Mouse (Mus musculus): ENCODE results near the gene Abhd5. TPM values are rescaled to one million over a fixed set of nuclear protein-coding genes. Genes with fewer than 3 reads are reported as not detected.

The Abhd5 gene
- polyA plus RNA-seq, 1 experiment from 2014 or later = 57.5 TPM

DNA sequence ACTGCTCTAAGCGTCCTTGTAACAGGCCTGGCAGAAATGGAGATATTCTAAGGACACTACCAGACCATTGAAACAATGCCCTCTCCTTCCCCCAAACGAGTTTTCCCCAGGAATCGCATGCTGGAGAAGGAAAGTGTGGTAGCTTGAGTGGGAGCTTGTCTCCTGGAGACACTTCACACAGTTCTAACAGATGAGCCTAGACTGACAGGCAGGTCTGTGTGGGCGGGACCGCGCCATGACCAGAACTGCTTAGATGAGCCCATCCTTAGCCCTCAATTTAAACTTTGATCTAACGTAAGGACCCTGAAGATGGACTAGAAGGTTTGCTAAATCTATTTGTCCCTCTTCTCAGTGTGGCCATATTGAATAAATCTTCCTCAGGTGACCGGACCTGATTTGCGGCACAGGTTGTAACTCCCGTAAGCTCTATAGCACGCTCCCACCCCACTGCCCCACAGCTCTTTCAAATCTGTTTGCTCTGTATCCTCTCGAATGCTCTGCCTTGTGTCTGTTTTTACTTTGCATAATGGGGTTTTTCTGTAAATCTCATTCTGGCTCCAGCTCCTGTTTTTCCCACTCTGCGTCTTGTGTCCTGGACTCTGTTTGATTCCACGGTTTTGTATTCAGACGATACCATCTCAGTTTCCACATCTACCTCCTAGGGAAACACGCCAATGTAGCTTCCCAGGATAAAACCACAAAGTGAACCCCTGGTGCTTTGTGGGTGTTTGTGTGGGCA, 59.2 kb downstream of the Abhd5 start:
- Histone ChIP-seq H3K36me3 (ENCODE audit: insufficient read depth, low read length) (no peaks in the 10 kb centered on the region), H3K9ac (replicated peaks; ENCODE audit: low read depth) (no peak overlapping the region), H3K9me3 (ENCODE audit: low read length) (no peaks in the 10 kb centered on the region), H3K4me1 (ENCODE audit: insufficient read depth, low read depth, low read length) (no peaks in the 10 kb centered on the region), H3K27me3 (replicated peaks; ENCODE audit: insufficient read depth, low read length) (no peaks in the 10 kb centered on the region), H3K4me2 (replicated peaks; ENCODE audit: low read depth, low read length) (no peak overlapping the region), H3K27ac (ENCODE audit: low read length) (no peak overlapping the region), H3K4me3 (ENCODE audit: low read depth, low read length) (no peak overlapping the region)
- no peak for TF ChIP-seq CTCF (IDR thresholded peaks at IDR 0.05)
- no peak for TF ChIP-seq EP300 (IDR thresholded peaks at IDR 0.05)
- DNase-seq (ENCODE audit: low spot score) (no peak), ATAC-seq (no peak)
- 86% methylated on average over 16 of the region's 16 CpGs for WGBS

DNA sequence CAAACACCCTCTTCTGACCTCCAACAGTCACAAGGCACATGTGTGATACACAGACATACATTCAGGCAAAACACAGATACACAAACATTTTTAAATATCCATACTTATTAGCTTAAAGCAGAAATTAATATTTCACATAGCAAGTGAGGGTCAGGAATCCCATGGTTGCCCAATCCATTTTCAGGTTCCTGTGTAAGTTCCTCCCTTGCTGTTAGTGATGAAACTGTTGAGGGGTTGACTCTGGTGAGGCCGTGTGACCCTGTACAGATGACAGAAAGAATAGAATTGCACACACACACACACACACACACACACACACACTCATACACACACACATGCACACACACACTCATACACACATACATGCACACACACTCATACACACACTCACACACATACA, 63.2 kb downstream of the Abhd5 start:
- H3K4me2 ChIP-seq (replicated peaks; ENCODE audit: low read depth, low read length) = no peak overlapping the region
- 84% methylated on average over 1 of the region's 1 CpGs for WGBS
- no peak overlapping the region for H3K9ac ChIP-seq (replicated peaks; ENCODE audit: low read depth)
- no peaks in the 10 kb centered on the region for H3K9me3 ChIP-seq (ENCODE audit: low read length)
- TF ChIP-seq CTCF (IDR thresholded peaks at IDR 0.05) = no peak
- no peak for TF ChIP-seq EP300 (IDR thresholded peaks at IDR 0.05)
- no peak overlapping the region for H3K4me3 ChIP-seq (ENCODE audit: low read depth, low read length)
- no peak for DNase-seq (ENCODE audit: low spot score)
- no peaks in the 10 kb centered on the region for H3K36me3 ChIP-seq (ENCODE audit: insufficient read depth, low read length)
- H3K4me1 ChIP-seq (ENCODE audit: insufficient read depth, low read depth, low read length) = no peaks in the 10 kb centered on the region
- no peak for ATAC-seq
- no peak overlapping the region for H3K27ac ChIP-seq (ENCODE audit: low read length)
- H3K27me3 ChIP-seq (replicated peaks; ENCODE audit: insufficient read depth, low read length) = no peaks in the 10 kb centered on the region

DNA sequence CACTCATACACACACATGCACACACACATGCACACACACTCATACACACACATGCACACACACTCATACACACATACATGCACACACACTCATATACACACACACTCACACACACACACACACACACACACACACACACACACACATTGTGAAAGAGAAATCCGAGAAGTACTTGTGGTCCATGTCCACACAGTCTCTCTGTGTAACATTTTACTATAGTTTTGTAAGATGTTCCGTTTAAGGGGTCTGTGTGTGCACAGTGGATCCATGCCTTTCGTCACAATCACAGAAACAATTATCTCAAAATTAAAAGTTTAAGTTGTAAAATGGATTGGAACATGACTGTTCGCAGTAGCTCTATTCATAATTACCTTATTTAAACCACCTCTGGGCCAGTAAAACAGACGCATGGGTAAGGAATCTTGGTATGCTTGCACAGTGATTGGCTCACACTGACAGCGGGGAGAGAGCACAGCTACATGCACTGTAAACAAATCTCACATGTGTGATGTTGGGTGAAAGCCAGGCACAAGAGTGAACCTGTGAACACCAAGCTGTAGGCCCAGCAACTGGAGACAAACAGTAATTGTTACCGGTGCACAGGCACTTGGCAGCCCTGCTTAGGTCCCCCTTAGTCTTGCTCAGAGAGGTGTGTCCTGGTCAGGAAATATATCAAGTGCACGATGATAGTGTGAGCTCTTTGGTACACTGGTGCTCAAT, 63.8 kb downstream of the Abhd5 start:
- no peaks in the 10 kb centered on the region for H3K4me1 ChIP-seq (ENCODE audit: insufficient read depth, low read depth, low read length)
- 0 out of 2 replicates have a peak, but pooled peaks have one; percentile 8 for ATAC-seq
- H3K9me3 ChIP-seq (ENCODE audit: low read length) = no peaks in the 10 kb centered on the region
- no peaks in the 10 kb centered on the region for H3K36me3 ChIP-seq (ENCODE audit: insufficient read depth, low read length)
- H3K27me3 ChIP-seq (replicated peaks; ENCODE audit: insufficient read depth, low read length) = no peaks in the 10 kb centered on the region
- H3K9ac ChIP-seq (replicated peaks; ENCODE audit: low read depth) = no peak overlapping the region
- no peak overlapping the region for H3K27ac ChIP-seq (ENCODE audit: low read length)
- H3K4me3 ChIP-seq (ENCODE audit: low read depth, low read length) = no peak overlapping the region
- DNase-seq (ENCODE audit: low spot score) = no peak
- 71% methylated on average over 8 of the region's 8 CpGs for WGBS
- TF ChIP-seq CTCF (IDR thresholded peaks at IDR 0.05) = no peak
- no peak for TF ChIP-seq EP300 (IDR thresholded peaks at IDR 0.05)
- no peak overlapping the region for H3K4me2 ChIP-seq (replicated peaks; ENCODE audit: low read depth, low read length)

DNA sequence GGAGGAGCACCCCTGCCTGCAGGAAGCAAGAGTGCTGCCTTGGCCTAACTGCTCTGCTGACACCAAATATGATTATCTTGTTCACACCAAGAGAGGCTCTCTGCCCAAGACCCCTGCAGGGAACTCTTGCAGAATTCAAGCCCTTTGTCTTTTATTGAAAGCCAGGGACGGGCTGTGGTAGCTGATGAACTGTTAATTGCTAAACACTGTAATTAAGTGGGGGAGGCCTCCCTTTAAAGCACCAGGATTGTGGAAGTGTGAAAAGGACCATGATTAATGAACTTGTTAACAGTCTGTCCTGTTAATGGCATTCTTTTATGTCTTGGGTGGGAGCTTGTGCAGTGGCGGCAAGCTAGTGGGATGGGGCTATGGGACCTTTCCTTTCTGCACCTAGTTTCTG, 65.2 kb downstream of the Abhd5 start:
- WGBS = 74% methylated on average over 2 of the region's 2 CpGs
- H3K4me2 ChIP-seq (replicated peaks; ENCODE audit: low read depth, low read length) = no peak overlapping the region
- H3K27ac ChIP-seq (ENCODE audit: low read length) = no peak overlapping the region
- no peak overlapping the region for H3K4me3 ChIP-seq (ENCODE audit: low read depth, low read length)
- no peaks in the 10 kb centered on the region for H3K9me3 ChIP-seq (ENCODE audit: low read length)
- H3K9ac ChIP-seq (replicated peaks; ENCODE audit: low read depth) = no peak overlapping the region
- no peak for ATAC-seq
- TF ChIP-seq CTCF (IDR thresholded peaks at IDR 0.05) (no peak), EP300 (IDR thresholded peaks at IDR 0.05) (no peak)
- H3K4me1 ChIP-seq (ENCODE audit: insufficient read depth, low read depth, low read length) = no peaks in the 10 kb centered on the region
- no peaks in the 10 kb centered on the region for H3K36me3 ChIP-seq (ENCODE audit: insufficient read depth, low read length)
- H3K27me3 ChIP-seq (replicated peaks; ENCODE audit: insufficient read depth, low read length) = no peaks in the 10 kb centered on the region
- no peak for DNase-seq (ENCODE audit: low spot score)

DNA sequence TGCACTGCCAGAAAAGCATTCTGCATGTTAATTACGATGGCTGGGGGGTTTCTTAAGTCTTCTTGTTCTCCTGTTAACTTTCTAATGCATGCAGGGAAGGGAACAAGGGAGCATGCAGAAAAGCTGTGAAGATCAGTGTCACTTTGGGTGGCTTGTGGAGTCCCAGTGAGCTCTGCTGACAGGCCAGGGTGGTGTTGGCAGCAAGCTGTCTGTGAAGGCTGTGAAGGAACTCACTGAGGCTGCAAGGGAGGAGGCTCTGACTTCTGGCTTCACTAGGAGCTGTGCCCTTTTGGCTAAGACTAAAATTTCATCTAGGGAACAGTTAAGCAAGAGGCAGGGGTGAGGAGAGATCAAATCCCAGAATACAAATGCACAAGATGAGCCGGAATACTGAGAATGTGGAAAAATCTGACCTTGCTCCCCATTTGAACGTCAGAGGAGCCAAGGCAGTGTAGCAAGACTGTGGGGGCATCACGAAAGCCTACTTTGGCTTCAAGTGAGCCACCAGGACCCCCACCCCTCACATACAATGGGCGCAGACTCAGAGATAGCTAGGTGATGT, 68.9 kb downstream of the Abhd5 start:
- no peaks in the 10 kb centered on the region for H3K9me3 ChIP-seq (ENCODE audit: low read length)
- H3K27ac ChIP-seq (ENCODE audit: low read length) = 0 out of 2 replicates have a peak overlapping the region, but pooled peaks have one; percentile 51
- 60% methylated on average over 5 of the region's 5 CpGs for WGBS
- H3K36me3 ChIP-seq (ENCODE audit: insufficient read depth, low read length) = no peaks in the 10 kb centered on the region
- no peak overlapping the region for H3K4me2 ChIP-seq (replicated peaks; ENCODE audit: low read depth, low read length)
- TF ChIP-seq EP300 (IDR thresholded peaks at IDR 0.05) = peak; percentile 65; the same call in 1 of the 2 replicates
- TF ChIP-seq CTCF (IDR thresholded peaks at IDR 0.05) = no peak
- H3K4me1 ChIP-seq (ENCODE audit: insufficient read depth, low read depth, low read length) = no peaks in the 10 kb centered on the region
- H3K9ac ChIP-seq (replicated peaks; ENCODE audit: low read depth) = no peak overlapping the region
- no peaks in the 10 kb centered on the region for H3K27me3 ChIP-seq (replicated peaks; ENCODE audit: insufficient read depth, low read length)
- ATAC-seq (peak; percentile 63), DNase-seq (ENCODE audit: low spot score) (peak; percentile 87)
- H3K4me3 ChIP-seq (ENCODE audit: low read depth, low read length) = no peak overlapping the region

All from lung, postnatal 0 days (tissue).